Mouse (Mus musculus) left cerebral cortex, adult 9 months (tissue): ENCODE data around the gene Rhoh.
A peak's percentile ranks its signal among the peaks of the same experiment; 100 is the strongest.

Source experiments
- DNase-seq, 2 experiments: peaks; one replicate each; pipeline ENCODE4 v3.0.0; 2022; ENCODE audit warnings: low spot score in 2 of 2

Gene Rhoh

DNA sequence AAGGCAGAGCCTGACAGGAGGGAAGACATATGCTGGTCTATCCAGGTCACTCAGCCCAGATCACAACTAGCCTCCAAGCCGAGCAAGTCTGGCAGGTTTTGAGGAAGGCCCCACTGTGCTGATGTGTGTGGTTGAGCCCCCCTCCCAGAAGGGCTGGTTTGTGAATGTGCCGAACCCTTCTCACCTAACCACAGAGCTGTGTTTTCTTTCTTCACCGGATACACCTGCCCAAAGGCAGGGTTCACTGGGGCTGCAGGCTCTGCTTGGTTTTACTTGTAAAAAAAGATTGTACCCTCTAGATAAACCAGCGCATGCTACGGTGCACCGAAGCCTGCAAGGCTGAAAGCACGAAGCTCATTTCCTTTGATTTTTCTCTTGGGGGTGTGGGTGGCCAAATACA lies 68.1 kb downstream of the Rhoh start:
- DNase-seq: no peak

DNA sequence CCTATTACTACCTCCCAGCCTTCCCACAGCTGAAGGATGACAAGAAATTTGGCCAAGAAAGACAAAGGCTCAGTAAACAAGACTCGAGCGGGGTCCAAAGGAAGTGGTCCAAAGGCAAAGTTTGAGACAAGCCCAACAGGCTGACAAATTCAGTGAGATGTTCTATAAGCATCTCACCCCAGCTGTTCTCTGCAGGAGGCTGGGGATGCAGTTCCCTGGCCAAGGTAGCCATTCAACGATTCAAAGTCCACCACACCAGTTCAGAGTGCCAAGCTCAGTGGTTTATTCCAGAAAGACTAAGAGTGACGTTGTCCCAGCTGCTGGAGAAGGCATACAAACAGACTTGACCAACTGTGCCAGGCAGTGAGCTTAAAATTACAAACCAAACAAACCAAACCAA lies 69.2 kb downstream of the Rhoh start:
- no peak for DNase-seq

DNA sequence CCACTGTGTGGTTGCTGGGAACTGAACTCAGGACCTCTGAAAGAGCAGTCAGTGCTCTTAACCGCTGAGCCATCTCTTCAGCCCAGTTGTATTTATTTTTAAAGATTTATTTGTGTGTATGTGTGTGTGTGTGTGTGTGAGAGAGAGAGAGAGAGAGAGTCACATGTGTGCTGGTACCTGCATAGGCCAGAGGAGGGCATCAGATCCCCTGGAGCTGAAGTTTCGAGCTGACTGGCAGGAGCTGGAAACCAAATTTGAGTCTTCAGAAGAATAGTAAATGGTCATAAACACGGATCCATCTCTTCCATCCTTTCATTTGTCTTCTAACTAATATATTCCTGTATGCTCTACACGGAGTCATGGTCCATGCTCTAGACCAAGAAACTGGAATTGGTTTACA lies 72.2 kb downstream of the Rhoh start:
- no peak for DNase-seq

DNA sequence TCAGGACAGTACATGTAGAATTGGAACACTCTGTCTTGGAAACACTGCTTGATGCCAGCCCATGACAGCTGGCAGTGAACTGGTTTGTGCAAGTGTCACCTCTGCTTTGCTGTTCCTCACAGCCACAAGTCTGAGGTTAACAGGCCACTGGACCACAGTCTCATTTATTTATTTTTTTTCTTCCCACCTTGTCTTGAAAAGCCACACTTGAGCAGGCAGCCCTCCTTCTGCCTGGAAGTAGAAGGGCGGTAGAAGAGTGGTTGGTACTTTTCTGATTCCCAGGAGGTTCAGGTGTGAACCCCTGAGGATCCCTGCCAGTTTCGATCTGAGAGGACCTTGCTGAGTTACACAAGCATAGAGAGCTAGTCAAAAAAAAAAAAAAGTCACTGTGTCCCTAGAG lies 72.8 kb downstream of the Rhoh start:
- DNase-seq: no peak

DNA sequence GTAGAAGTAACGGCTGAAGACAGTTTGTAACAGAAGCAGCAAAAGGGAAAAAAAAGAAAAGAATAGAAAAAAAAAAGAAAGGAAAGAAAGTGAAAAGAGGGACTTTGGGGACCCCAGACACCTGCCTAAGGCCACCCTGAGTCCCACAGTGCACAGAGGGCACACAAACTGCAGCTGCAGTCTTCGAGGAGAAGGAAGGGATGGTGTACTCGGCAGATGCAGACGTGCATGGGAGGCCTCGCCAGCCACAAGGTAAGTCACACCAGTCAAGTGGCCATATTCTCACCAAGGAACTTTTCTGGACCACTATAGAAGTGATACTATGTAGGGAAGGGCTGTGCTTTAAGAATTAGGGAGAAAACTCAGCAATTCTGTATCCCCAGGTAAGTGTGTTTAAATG lies 73.8 kb downstream of the Rhoh start, which contains the start of gene Chrna9:
Gene Chrna9, plus strand, starts transcription at position 139 of the 400 bp plus-strand sequence.
- no peak for DNase-seq

DNA sequence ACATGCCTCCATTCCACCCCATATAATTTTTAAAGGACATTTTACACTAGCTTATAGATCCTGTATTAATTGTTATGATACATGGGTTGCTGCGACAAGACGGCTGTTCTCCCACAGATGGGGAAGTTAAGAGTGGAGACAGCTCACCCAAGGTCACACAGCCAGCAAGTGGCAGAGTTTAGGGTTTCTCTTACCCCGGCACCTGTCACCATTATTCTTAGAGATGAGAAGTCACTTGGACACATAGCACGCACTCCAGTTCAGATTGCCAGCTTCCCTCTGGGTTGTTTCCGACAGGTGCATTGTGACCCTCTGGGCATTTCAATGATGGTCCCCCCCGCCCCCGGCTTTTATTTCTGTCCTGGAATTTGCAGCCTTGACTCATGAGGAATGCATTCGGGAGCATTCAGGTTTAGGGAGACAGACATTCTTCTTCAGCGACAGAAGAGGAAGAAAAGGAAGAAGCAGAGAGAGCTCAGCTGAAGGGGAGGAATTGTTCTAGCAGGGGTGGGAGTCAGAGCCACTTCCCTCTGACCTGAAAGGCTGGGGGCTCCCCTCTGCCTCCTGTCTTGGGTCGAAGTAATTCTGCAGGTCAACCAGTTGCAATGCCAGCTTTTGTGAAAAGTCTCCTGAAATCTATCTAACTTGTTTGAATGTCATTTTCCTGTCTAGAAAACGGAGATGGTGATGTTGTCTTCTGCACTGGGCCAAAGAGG lies 76.2 kb downstream of the Rhoh start:
- no peak for DNase-seq

DNA sequence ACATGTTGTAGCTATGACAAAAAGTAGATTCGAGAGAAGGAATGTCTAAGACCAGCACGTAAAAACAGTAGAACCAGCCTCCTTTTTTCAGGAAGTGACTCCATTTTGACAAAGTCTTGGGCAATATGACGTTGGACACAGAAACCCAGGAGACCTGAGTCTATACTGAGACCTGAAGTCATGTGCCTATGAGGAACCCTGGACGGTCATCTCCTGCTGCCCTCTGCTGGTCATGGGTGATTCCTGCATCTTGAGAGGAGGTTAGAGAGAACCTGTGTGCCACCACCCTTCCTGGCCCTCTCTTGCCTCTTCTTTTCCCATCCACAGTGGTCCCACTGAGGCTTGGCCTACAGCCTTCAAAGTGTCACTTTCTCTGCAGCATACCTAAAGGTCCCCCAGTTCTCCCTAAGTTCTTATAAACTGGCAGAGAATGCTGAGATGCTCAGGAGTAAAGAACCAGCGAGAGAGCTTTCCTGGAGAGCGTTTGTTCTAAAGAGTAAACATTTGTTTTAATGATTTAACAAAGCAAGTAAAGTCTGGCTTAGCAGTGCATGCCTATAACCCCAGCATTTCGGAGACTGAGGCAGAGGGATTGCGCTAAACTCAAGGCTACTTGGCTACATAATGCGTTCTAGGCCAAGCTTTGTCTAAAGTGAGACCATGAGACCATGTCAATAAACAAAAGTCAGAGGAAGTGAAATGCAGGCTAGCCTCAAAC lies 77.1 kb downstream of the Rhoh start:
- DNase-seq: peak; percentile 19 to 84

DNA sequence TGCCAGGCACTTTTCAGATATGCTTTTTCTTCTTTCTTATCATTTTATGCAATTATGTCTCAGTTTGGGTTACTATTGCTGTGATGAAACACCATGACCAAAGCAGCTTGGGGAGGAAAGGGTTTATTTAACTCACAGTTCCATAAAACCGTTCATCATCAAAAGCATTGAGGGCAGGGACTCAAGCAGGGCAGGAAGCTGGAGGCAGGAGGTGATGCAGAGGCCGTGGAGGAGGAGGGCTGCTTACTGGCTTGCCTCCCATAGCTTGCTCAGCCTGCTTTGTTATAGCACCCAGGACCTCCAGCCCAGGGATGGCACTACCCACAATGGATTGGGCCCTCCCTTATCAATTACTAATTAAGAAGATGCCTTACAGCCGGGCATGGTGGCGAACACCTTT lies 80.1 kb downstream of the Rhoh start:
- DNase-seq: no peak
